Mouse (Mus musculus): ENCODE measurements around the gene Fgf2.

DNA sequence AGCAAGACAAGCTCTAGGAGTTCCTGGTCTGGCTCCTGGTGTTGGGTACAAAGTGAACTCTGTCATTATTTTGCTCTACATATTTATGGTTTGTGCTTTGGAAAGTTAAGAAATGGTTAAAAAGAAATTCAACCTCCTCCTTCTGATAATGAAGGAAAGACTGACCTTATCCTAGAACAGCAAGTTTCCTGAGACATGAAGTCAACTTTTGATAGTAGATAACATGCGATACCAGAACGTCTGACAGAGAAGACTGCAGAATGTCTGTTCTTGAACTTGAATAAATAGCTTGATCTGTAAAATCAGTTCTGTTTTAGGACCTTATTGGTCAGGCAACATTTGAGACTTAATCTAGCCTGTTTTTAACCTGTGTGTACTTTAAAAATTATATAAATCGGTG is 21.5 kb upstream of the Fgf2 start:
- TF ChIP-seq POLR2A (IDR thresholded peaks at IDR 0.05; ENCODE audit: insufficient read depth, low read depth, low read length) (no peak), CTCF (IDR thresholded peaks at IDR 0.05; ENCODE audit: insufficient read depth, low read depth, low read length) (no peak)
